Mouse (Mus musculus) splenic B cell, adult 2 months (primary cell): ENCODE measurements around the gene Mier2.

Experiments used
- DNase-seq: peaks from one replicate; pipeline ENCODE4 v3.0.0-alpha.2; 2011; ENCODE audit warnings: low read depth, low spot score
- H3K27me3 ChIP-seq: 2 replicates; pipeline ENCODE4 v1.6.1; 2012; ENCODE audit warnings: mild to moderate bottlenecking, low read length, moderate library complexity, mixed read lengths; ENCODE audit not compliant: control insufficient read depth, poor library complexity, insufficient read depth, severe bottlenecking
- H3K36me3 ChIP-seq: 2 replicates; pipeline ENCODE4 v1.6.1; 2012; ENCODE audit warnings: mild to moderate bottlenecking, low read length, moderate library complexity, mixed read lengths; ENCODE audit not compliant: control insufficient read depth, poor library complexity, insufficient read depth, severe bottlenecking

Gene Mier2

GRCm38 (mm10) chr10:79581501-79581900, 26.5 kb upstream of the Mier2 start:
- Histone ChIP-seq H3K36me3 (no peaks in the 10 kb centered on the region), H3K27me3 (no peaks in the 10 kb centered on the region)
- DNase-seq: no peak

GRCm38 (mm10) chr10:79580811-79581210, 25.8 kb upstream of the Mier2 start:
- DNase-seq: peak; percentile 59
- no peaks in the 10 kb centered on the region for H3K36me3 ChIP-seq
- no peaks in the 10 kb centered on the region for H3K27me3 ChIP-seq

GRCm38 (mm10) chr10:79580356-79580755, 25.4 kb upstream of the Mier2 start:
- Histone ChIP-seq H3K36me3 (no peaks in the 10 kb centered on the region), H3K27me3 (no peaks in the 10 kb centered on the region)
- no peak for DNase-seq

- H3K27me3 ChIP-seq: no peaks in the 10 kb centered on the region
- no peaks in the 10 kb centered on the region for H3K36me3 ChIP-seq
- no peak for DNase-seq
Measured at GRCm38 (mm10) chr10:79579781-79580180, 24.8 kb upstream of the Mier2 start.

GRCm38 (mm10) chr10:79578891-79579290, 23.9 kb upstream of the Mier2 start:
- H3K27me3 ChIP-seq: no peaks in the 10 kb centered on the region
- no peaks in the 10 kb centered on the region for H3K36me3 ChIP-seq
- DNase-seq: no peak

- DNase-seq: no peak
- Histone ChIP-seq H3K36me3 (no peaks in the 10 kb centered on the region), H3K27me3 (no peaks in the 10 kb centered on the region)
Measured at GRCm38 (mm10) chr10:79578276-79578675, 23.3 kb upstream of the Mier2 start.

- no peaks in the 10 kb centered on the region for H3K36me3 ChIP-seq
- no peak for DNase-seq
- H3K27me3 ChIP-seq: no peaks in the 10 kb centered on the region
Measured at GRCm38 (mm10) chr10:79577376-79577775, 22.4 kb upstream of the Mier2 start.

GRCm38 (mm10) chr10:79575754-79576153, 20.8 kb upstream of the Mier2 start:
- no peak for DNase-seq
- H3K27me3 ChIP-seq: no peaks in the 10 kb centered on the region

GRCm38 (mm10) chr10:79574796-79575195, 19.8 kb upstream of the Mier2 start:
- Histone ChIP-seq H3K27me3 (no peaks in the 10 kb centered on the region), H3K36me3 (no peaks in the 10 kb centered on the region)
- no peak for DNase-seq

More at GRCm38 (mm10) chr10:79575754-79576153, 20.8 kb upstream of the Mier2 start:
- no peaks in the 10 kb centered on the region for H3K36me3 ChIP-seq

- no peak for DNase-seq
- Histone ChIP-seq H3K27me3 (no peaks in the 10 kb centered on the region), H3K36me3 (no peaks in the 10 kb centered on the region)
Measured at GRCm38 (mm10) chr10:79574350-79574749, 19.4 kb upstream of the Mier2 start.

- Histone ChIP-seq H3K36me3 (no peaks in the 10 kb centered on the region), H3K27me3 (no peaks in the 10 kb centered on the region)
- DNase-seq: no peak
Measured at GRCm38 (mm10) chr10:79573611-79574010, 18.6 kb upstream of the Mier2 start.

GRCm38 (mm10) chr10:79571314-79571713, 16.3 kb upstream of the Mier2 start:
- Histone ChIP-seq H3K36me3 (no peaks in the 10 kb centered on the region), H3K27me3 (no peaks in the 10 kb centered on the region; the same call in 1 of the 2 replicates)
- no peak for DNase-seq

GRCm38 (mm10) chr10:79569921-79570320, 14.9 kb upstream of the Mier2 start:
- Histone ChIP-seq H3K36me3 (no peaks in the 10 kb centered on the region), H3K27me3 (no peaks in the 10 kb centered on the region; the same call in 1 of the 2 replicates)
- DNase-seq: no peak

- Histone ChIP-seq H3K27me3 (no peaks in the 10 kb centered on the region), H3K36me3 (no peaks in the 10 kb centered on the region)
- no peak for DNase-seq
Measured at GRCm38 (mm10) chr10:79559716-79560115, 4.7 kb upstream of the Mier2 start.

GRCm38 (mm10) chr10:79557496-79557895, 2.5 kb upstream of the Mier2 start:
- H3K36me3 ChIP-seq: no peaks in the 10 kb centered on the region
- no peaks in the 10 kb centered on the region for H3K27me3 ChIP-seq
- DNase-seq: no peak

GRCm38 (mm10) chr10:79556951-79557350, 2.0 kb upstream of the Mier2 start:
- no peaks in the 10 kb centered on the region for H3K36me3 ChIP-seq
- H3K27me3 ChIP-seq: no peaks in the 10 kb centered on the region
- no peak for DNase-seq
